Mouse (Mus musculus) lung, adult 2 months (tissue): ENCODE measurements at regions not wholly inside any gene's neighbourhood (a gene's known extent, or its start where the extent isn't known, plus 50 kb on each side); places are given as distances from the start of the nearest gene placed in this dataset.

Experiments used
- DNase-seq: peaks from one replicate; pipeline ENCODE4 v3.0.0; 2022
- H3K4me1 ChIP-seq: fragments of 200-500 bp; 2 replicates; pipeline ENCODE4 v1.6.1; 2011; ENCODE audit warnings: low read length; ENCODE audit not compliant: control insufficient read depth, insufficient read depth
- H3K4me3 ChIP-seq: fragments of 200-500 bp; replicated peaks from 2 replicates; pipeline ENCODE3; 2011; ENCODE audit warnings: low read depth, mild to moderate bottlenecking, control low read depth, low read length; ENCODE audit errors: extremely low read depth
- CTCF ChIP-seq: fragments of 200-500 bp; IDR thresholded peaks from 2 replicates; pipeline ENCODE4 v1.5.1; 2011; ENCODE audit warnings: mild to moderate bottlenecking, low read length, control low read depth; ENCODE audit not compliant: insufficient read depth
- POLR2A ChIP-seq: fragments of 200-500 bp; IDR thresholded peaks from 2 replicates; pipeline ENCODE4 v1.6.1; 2011; ENCODE audit warnings: low read depth, mild to moderate bottlenecking, control low read depth, low read length, borderline replicate concordance; ENCODE audit errors: extremely low read depth
- WGBS: fragments of 180-500 bp; shearing (Covaris S2); methylation state at CpG from one replicate; pipeline ENCODE4 v1.1.7; 2018; 5-methylcytosine and 5-hydroxymethylcytosine counted together

- DNase-seq, result no peak
- WGBS, result 81% methylated on average over 9 of the region's 9 CpGs
- Histone ChIP-seq H3K4me1 (no peaks in the 10 kb centered on the region), H3K4me3 (no peak overlapping the region)
- no peak for TF ChIP-seq CTCF
- no peak for TF ChIP-seq POLR2A
These were observed 53.8 kb upstream of the Usp46 start for GRCm38 (mm10) chr5:74121861-74122630.

GRCm38 (mm10) chr5:74126015-74126896 lies 58.0 kb upstream of the Usp46 start:
- Histone ChIP-seq H3K4me3 (peak overlapping the region; percentile 68), H3K4me1 (no peaks in the 10 kb centered on the region)
- WGBS, result 67% methylated on average over 32 of the region's 32 CpGs
- TF ChIP-seq CTCF (no peak), POLR2A (0 out of 2 replicates have a peak, but pooled peaks have one; percentile 16)
- peak; percentile 56 for DNase-seq

GRCm38 (mm10) chr5:74127518-74127917 lies 59.3 kb upstream of the Usp46 start:
- DNase-seq, result no peak
- TF ChIP-seq CTCF, result no peak
- no peak for TF ChIP-seq POLR2A
- no peak overlapping the region for H3K4me3 ChIP-seq
- WGBS, result 72% methylated on average over 6 of the region's 6 CpGs
- no peaks in the 10 kb centered on the region for H3K4me1 ChIP-seq

GRCm38 (mm10) chr5:74129636-74130035 lies 61.4 kb upstream of the Usp46 start:
- no peak for DNase-seq
- TF ChIP-seq CTCF (no peak), POLR2A (no peak)
- H3K4me1 ChIP-seq, result no peaks in the 10 kb centered on the region
- H3K4me3 ChIP-seq, result no peak overlapping the region

- 53% methylated on average over 8 of the region's 8 CpGs for WGBS
- no peak for TF ChIP-seq POLR2A
- no peak for TF ChIP-seq CTCF
- Histone ChIP-seq H3K4me3 (no peak overlapping the region), H3K4me1 (peaks cover 3% of the 10 kb centered on the region; the same call in 1 of the 2 replicates)
- no peak for DNase-seq
These were observed 62.4 kb upstream of the Rasl11b start for GRCm38 (mm10) chr5:74132671-74133070.

GRCm38 (mm10) chr5:74136377-74136776 lies 58.7 kb upstream of the Rasl11b start:
- TF ChIP-seq CTCF, result no peak
- TF ChIP-seq POLR2A, result no peak
- 57% methylated on average over 5 of the region's 5 CpGs for WGBS
- H3K4me3 ChIP-seq, result no peak overlapping the region
- DNase-seq, result no peak
- peaks cover 3% of the 10 kb centered on the region for H3K4me1 ChIP-seq

- H3K4me1 ChIP-seq, result peaks cover 3% of the 10 kb centered on the region
- no peak overlapping the region for H3K4me3 ChIP-seq
- WGBS, result 37% methylated on average over 5 of the region's 5 CpGs
- TF ChIP-seq POLR2A (no peak), CTCF (no peak)
- no peak for DNase-seq
These were observed 58.1 kb upstream of the Rasl11b start for GRCm38 (mm10) chr5:74136868-74137439.

GRCm38 (mm10) chr5:74143994-74144393 lies 51.1 kb upstream of the Rasl11b start:
- TF ChIP-seq POLR2A (no peak), CTCF (no peak)
- H3K4me3 ChIP-seq, result no peak overlapping the region
- H3K4me1 ChIP-seq, result peaks cover 2% of the 10 kb centered on the region; the same call in 1 of the 2 replicates
- WGBS, result 83% methylated on average over 4 of the region's 4 CpGs
- no peak for DNase-seq

GRCm38 (mm10) chr5:74144765-74145164 lies 50.3 kb upstream of the Rasl11b start:
- 54% methylated on average over 5 of the region's 5 CpGs for WGBS
- TF ChIP-seq POLR2A (no peak), CTCF (no peak)
- H3K4me3 ChIP-seq, result no peak overlapping the region
- DNase-seq, result no peak
- H3K4me1 ChIP-seq, result peaks cover 2% of the 10 kb centered on the region; the same call in 1 of the 2 replicates
